Comparison of ENCODE assay signal across 21 mouse cellular contexts in the genomic region with DNA sequence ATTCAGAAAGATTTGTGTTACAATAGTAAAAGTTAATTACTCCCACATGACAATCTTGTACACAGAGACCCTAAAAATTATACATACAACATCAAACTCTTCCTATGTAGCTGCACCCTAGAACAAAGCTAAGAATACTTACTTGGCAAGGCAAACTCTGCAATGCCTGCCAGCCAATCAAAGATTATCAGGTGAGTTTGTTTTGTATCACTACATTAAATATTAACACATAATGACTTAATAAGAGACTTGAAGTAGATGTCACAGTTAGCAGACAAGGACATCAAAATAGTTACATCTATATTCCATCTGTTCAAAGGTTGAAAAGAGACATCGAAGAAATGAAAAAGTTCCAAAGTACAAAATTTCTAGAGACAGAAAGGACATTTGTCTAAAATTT.
"Had no signal": no experiment of that assay in that cellular context is flagged by ENCODE, and none has a peak within 500 bp of the region (broad histone marks: within the 10 kb centered on the region; RNA-seq: fewer than 3 reads in every experiment).

No protein-coding gene starts in this region.

- DNase-seq: layer of hippocampus, adult 9-11 months; liver; liver, postnatal 0 days; lung, embryonic 14.5 days; lung, postnatal 4 days; retina, postnatal 1 day; right cerebral cortex, postnatal 25 days; spleen, adult 18-20 months; thymus, postnatal 25 days had no signal

- H3K9me3 ChIP-seq: hindbrain, embryonic 15.5 days; limb, embryonic 10.5 days; limb, embryonic 13.5 days; midbrain, embryonic 12.5 days; neural tube, embryonic 13.5 days; stomach, embryonic 15.5 days had no signal

- H3K4me2 ChIP-seq: hindbrain, embryonic 15.5 days; limb, embryonic 13.5 days; lung, embryonic 14.5 days; midbrain, embryonic 12.5 days; neural tube, embryonic 13.5 days; stomach, embryonic 15.5 days had no signal

- H3K27me3 ChIP-seq: hindbrain, embryonic 15.5 days; limb, embryonic 13.5 days; midbrain, embryonic 12.5 days; neural tube, embryonic 13.5 days; stomach, embryonic 15.5 days had no signal

- H3K4me3 ChIP-seq: hindbrain, embryonic 15.5 days; layer of hippocampus, adult 2 months; limb, embryonic 10.5 days; limb, embryonic 13.5 days; midbrain, embryonic 12.5 days; myocyte; neural tube, embryonic 13.5 days; stomach, embryonic 15.5 days had no signal

- H3K9ac ChIP-seq: hindbrain, embryonic 15.5 days; limb, embryonic 13.5 days; liver, embryonic 14.5 days; liver, postnatal 0 days; lung, embryonic 14.5 days; midbrain, embryonic 12.5 days; neural tube, embryonic 13.5 days; stomach, embryonic 15.5 days had no signal

- H3K4me1 ChIP-seq: hindbrain, embryonic 15.5 days; limb, embryonic 10.5 days; midbrain, embryonic 12.5 days; neural tube, embryonic 13.5 days; stomach, embryonic 15.5 days had no signal

- ATAC-seq: intestine, postnatal 0 days; liver, postnatal 0 days; lung, postnatal 0 days; midbrain, embryonic 16.5 days had no signal

- H3K27ac ChIP-seq: hindbrain, embryonic 15.5 days; layer of hippocampus, adult 2 months; limb, embryonic 10.5 days; limb, embryonic 13.5 days; liver, embryonic 14.5 days; midbrain, embryonic 12.5 days; neural tube, embryonic 13.5 days; stomach, embryonic 15.5 days had no signal
